Mouse (Mus musculus): Measurements from ENCODE around the gene Trip10. TPM values are rescaled to one million over a fixed set of nuclear protein-coding genes. Genes with fewer than 3 reads are reported as not detected.

The Trip10 gene
- polyA plus RNA-seq, 1 experiment from 2014 or later = 28.1 TPM

GRCm38 (mm10) chr17:57245311-57245929 is 3.8 kb upstream of the Trip10 start:
- no peak for DNase-seq (ENCODE audit: low spot score)
- Histone ChIP-seq H3K36me3 (peaks cover 37% of the 10 kb centered on the region), H3K4me3 (no peak overlapping the region), H3K27ac (no peak overlapping the region), H3K9me3 (no peaks in the 10 kb centered on the region), H3K4me1 (replicated peaks) (peaks cover 29% of the 10 kb centered on the region), H3K27me3 (ENCODE audit: insufficient read depth, poor library complexity, severe bottlenecking) (no peaks in the 10 kb centered on the region)
- 89% methylated on average over 10 of the region's 10 CpGs for WGBS

DNA sequence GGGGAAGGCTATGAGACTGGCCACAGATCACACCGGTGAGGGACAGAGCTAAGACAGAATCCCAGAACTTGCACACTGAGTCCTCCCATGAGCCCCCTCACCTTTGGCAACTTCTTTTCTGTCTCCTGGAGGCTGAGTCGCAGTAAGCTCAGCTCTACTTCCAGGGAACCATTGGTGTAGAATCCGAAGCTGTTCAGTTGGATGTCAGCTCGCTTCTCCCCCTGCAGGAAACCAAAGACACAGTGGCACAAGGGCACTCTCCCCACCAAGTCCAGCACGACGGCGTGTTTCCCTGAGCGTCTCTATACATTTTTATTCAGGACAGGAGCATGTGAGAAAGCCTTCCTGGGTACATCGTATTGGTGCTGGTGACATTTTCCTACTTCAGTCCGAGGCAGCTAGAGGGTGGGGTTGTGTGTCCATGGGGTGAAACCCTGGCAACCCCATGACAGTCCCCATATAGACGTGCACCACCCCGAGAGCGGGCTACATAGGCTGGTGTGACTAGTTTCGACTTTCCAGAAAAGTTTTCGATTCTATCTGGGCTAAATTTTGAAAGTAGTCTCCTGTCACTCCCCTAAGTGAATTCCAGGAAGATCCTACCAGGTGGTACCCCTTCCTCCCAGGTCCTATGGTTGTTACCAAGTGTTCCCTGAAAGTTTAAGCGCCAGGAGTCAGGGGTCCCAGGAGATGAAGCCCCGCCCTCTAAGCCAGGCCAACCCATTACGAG is 2.4 kb upstream of the Trip10 start:
- WGBS = 5% methylated on average over 18 of the region's 18 CpGs
- Histone ChIP-seq H3K4me3 (peak overlapping the region; percentile 79), H3K36me3 (peaks cover 32% of the 10 kb centered on the region), H3K9me3 (no peaks in the 10 kb centered on the region), H3K4me1 (replicated peaks) (peaks cover 38% of the 10 kb centered on the region), H3K27ac (peak overlapping the region; percentile 96), H3K27me3 (ENCODE audit: insufficient read depth, poor library complexity, severe bottlenecking) (no peaks in the 10 kb centered on the region)
- DNase-seq (ENCODE audit: low spot score) = no peak

GRCm38 (mm10) chr17:57247393-57248200 is 1.7 kb upstream of the Trip10 start:
- H3K9me3 ChIP-seq = no peaks in the 10 kb centered on the region
- under 1% methylated on average over 46 of the region's 46 CpGs for WGBS

DNA sequence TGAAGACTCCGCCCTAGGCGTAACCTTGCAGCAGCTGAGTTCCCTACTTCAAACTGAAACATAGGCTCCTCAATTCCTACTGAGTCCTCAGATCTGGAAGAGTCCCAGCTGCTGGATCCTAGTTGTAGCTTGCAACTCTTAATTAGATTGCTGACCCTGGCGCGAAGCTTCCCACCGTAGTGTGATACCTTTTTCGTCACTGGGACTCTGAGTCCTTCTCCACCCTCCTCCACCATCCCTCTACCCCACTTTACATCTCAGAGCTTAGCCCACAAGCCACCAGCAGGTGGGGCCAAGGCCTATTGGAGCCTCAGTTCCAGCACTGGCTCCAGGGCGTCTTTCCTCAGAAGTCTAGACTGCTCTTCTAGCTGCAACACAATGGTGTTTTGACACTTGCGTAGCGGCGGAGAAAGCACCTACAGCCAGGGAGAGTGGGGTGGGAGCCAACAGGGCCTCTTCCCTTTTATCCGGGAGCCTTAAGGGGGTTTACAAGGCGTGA is 1.0 kb upstream of the Trip10 start, which contains the start of gene Gpr108:
TSS of gene Gpr108 (minus strand) at position 246 of the 499 bp plus-strand sequence.
- WGBS = under 1% methylated on average over 12 of the region's 12 CpGs
- H3K36me3 ChIP-seq = peaks cover 22% of the 10 kb centered on the region
- H3K4me1 ChIP-seq (replicated peaks) = peaks cover 38% of the 10 kb centered on the region
- H3K27me3 ChIP-seq (ENCODE audit: insufficient read depth, poor library complexity, severe bottlenecking) = no peaks in the 10 kb centered on the region
- no peaks in the 10 kb centered on the region for H3K9me3 ChIP-seq
- peak within 1 kb of the TSS; percentile 96 for H3K27ac ChIP-seq
- peak within 1 kb of the TSS; percentile 79 for H3K4me3 ChIP-seq
- peak; percentile 87 for DNase-seq (ENCODE audit: low spot score)

More at GRCm38 (mm10) chr17:57247393-57248200, 1.7 kb upstream of the Trip10 start:
- Histone ChIP-seq H3K27ac (peak overlapping the region; percentile 96), H3K4me3 (peak overlapping the region; percentile 79), H3K27me3 (ENCODE audit: insufficient read depth, poor library complexity, severe bottlenecking) (no peaks in the 10 kb centered on the region), H3K4me1 (replicated peaks) (peaks cover 38% of the 10 kb centered on the region), H3K36me3 (peaks cover 24% of the 10 kb centered on the region)
- peak; percentile 93 for DNase-seq (ENCODE audit: low spot score)

DNA sequence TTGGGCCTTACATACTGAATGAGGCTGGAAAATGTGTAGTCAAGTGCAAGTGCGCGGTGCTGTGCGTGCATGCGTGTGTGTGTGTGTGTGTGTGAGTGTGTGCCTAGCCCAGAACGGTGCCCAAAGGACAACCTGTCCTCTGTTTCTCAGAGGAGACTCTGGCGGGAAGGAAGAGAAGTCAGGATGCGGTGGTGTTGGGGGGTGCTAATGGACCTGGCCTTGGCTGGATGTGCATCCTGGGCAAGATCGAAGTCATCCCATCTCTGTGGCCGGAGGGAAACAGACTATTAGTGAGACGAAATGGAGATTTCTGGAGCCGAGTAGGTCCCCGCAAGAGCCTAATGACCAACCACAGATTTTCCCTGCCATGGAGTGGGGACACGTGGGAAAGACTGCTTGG is 484 bp upstream of the Trip10 start:
- Histone ChIP-seq H3K27me3 (ENCODE audit: insufficient read depth, poor library complexity, severe bottlenecking) (no peaks in the 10 kb centered on the region), H3K36me3 (peaks cover 27% of the 10 kb centered on the region), H3K4me1 (replicated peaks) (peaks cover 38% of the 10 kb centered on the region), H3K4me3 (peak overlapping the region; percentile 79), H3K27ac (peak overlapping the region; percentile 90), H3K9me3 (no peaks in the 10 kb centered on the region)
- 11% methylated on average over 13 of the region's 13 CpGs for WGBS
- no peak for DNase-seq (ENCODE audit: low spot score)

DNA sequence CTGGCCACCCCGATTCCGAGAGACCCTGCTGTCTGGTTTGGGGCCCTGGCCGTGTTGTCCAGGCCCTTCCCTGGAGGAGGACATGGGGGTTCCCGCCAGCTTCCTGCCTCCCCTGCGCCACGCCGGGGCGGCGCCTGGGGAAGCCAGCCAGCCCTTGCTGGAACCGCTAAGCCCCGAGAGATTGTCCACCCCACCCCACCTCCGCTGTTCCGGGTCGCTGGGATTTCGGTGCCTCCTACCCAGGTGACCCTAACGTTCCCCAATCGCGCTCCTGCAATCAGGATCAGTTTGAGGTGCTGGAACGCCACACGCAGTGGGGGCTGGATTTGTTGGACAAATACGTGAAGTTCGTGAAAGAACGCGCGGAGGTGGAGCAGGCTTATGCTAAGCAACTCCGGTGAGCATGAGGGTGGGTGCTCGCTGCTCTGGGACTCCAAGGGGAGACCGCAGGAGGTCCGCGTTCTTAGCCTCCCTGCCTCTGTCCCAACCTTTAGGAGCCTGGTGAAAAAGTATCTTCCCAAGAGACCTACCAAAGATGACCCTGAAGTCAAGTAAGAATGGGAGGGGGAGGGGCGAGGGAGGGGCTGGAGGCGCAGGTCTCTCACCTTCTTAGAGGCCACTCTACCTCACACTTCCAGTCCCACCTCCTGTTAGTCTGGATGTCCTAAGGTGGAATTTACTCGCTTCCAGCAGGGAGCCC is 1.4 kb downstream of the Trip10 start:
- H3K27ac ChIP-seq = peak overlapping the region; percentile 90
- H3K36me3 ChIP-seq = peaks cover 28% of the 10 kb centered on the region
- H3K4me1 ChIP-seq (replicated peaks) = peaks cover 38% of the 10 kb centered on the region
- DNase-seq (ENCODE audit: low spot score) = peak; percentile 35
- WGBS = 3% methylated on average over 33 of the region's 33 CpGs
- H3K27me3 ChIP-seq (ENCODE audit: insufficient read depth, poor library complexity, severe bottlenecking) = no peaks in the 10 kb centered on the region
- H3K4me3 ChIP-seq = peak overlapping the region; percentile 79
- no peaks in the 10 kb centered on the region for H3K9me3 ChIP-seq

DNA sequence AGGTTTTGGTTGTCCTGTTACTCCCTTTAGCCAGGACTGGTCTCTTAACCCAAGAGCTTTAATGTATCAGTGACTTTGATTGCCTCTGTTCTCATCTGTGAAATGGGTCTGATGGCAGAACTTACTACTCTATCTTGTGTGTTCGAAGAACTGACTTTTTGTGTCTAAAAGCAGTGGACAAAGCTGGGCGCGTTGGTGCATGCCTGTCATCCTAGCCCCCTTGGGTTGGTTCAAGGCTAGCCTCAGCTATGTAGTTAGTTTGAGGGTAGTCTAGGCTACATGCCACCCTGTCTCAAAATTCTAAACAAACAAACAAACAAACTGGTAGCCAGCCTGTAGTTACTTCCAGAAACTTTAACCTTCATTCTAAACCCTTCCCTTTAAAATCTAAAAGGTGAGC is 2.2 kb downstream of the Trip10 start:
- H3K4me3 ChIP-seq = no peak overlapping the region
- DNase-seq (ENCODE audit: low spot score) = no peak

GRCm38 (mm10) chr17:57253306-57253705 is 4.1 kb downstream of the Trip10 start:
- 79% methylated on average over 6 of the region's 6 CpGs for WGBS
- peaks cover 25% of the 10 kb centered on the region for H3K4me1 ChIP-seq (replicated peaks)
- H3K36me3 ChIP-seq = peaks cover 54% of the 10 kb centered on the region
- no peaks in the 10 kb centered on the region for H3K9me3 ChIP-seq
- no peak for DNase-seq (ENCODE audit: low spot score)
- H3K27ac ChIP-seq = no peak overlapping the region
- H3K4me3 ChIP-seq = no peak overlapping the region
- no peaks in the 10 kb centered on the region for H3K27me3 ChIP-seq (ENCODE audit: insufficient read depth, poor library complexity, severe bottlenecking)

More for the DNA sequence above, 2.2 kb downstream of the Trip10 start:
- Histone ChIP-seq H3K36me3 (peaks cover 37% of the 10 kb centered on the region), H3K27me3 (ENCODE audit: insufficient read depth, poor library complexity, severe bottlenecking) (no peaks in the 10 kb centered on the region), H3K9me3 (no peaks in the 10 kb centered on the region), H3K4me1 (replicated peaks) (peaks cover 32% of the 10 kb centered on the region), H3K27ac (no peak overlapping the region)
- WGBS = 89% methylated on average over 3 of the region's 3 CpGs

GRCm38 (mm10) chr17:57255354-57255753 is 6.1 kb downstream of the Trip10 start:
- peaks cover 75% of the 10 kb centered on the region for H3K36me3 ChIP-seq
- no peaks in the 10 kb centered on the region for H3K27me3 ChIP-seq (ENCODE audit: insufficient read depth, poor library complexity, severe bottlenecking)

DNA sequence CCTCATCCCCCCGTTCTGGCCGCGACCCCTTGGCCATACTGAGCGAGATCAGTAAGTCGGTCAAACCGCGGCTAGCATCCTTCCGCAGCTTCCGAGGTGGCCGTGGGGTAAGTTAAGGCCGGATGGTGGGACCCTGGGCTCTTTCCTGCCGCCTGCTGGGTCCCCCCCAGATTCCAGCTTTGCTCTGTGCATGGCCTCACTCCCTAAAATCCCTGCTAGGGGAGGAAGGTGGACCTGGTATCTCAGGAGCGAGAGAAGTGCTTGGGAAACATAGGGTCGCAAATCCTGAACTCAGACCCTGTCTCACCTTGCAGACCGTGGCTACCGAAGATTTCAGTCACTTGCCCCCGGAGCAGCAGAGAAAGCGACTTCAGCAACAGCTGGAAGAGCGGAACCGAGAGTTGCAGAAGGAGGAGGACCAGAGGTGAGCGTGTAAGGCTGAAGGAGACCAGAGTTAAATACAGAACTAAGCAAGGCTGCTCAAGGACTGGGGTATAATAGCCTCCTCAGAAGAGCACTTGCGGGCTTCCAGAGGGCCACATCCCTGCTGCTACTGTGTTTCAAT is 7.7 kb downstream of the Trip10 start:
- no peaks in the 10 kb centered on the region for H3K4me1 ChIP-seq (replicated peaks)
- no peaks in the 10 kb centered on the region for H3K27me3 ChIP-seq (ENCODE audit: insufficient read depth, poor library complexity, severe bottlenecking)
- H3K9me3 ChIP-seq = no peaks in the 10 kb centered on the region
- H3K36me3 ChIP-seq = peaks cover 91% of the 10 kb centered on the region
- DNase-seq (ENCODE audit: low spot score) = no peak
- H3K27ac ChIP-seq = no peak overlapping the region
- no peak overlapping the region for H3K4me3 ChIP-seq
- WGBS = 96% methylated on average over 22 of the region's 22 CpGs

More at GRCm38 (mm10) chr17:57255354-57255753, 6.1 kb downstream of the Trip10 start:
- Histone ChIP-seq H3K27ac (no peak overlapping the region), H3K9me3 (no peaks in the 10 kb centered on the region), H3K4me1 (replicated peaks) (peaks cover 9% of the 10 kb centered on the region), H3K4me3 (no peak overlapping the region)
- WGBS = 93% methylated on average over 14 of the region's 14 CpGs
- DNase-seq (ENCODE audit: low spot score) = no peak

GRCm38 (mm10) chr17:57258191-57258590 is 8.9 kb downstream of the Trip10 start:
- DNase-seq (ENCODE audit: low spot score) = no peak
- Histone ChIP-seq H3K27me3 (ENCODE audit: insufficient read depth, poor library complexity, severe bottlenecking) (no peaks in the 10 kb centered on the region), H3K36me3 (peaks cover 99% of the 10 kb centered on the region), H3K9me3 (no peaks in the 10 kb centered on the region), H3K4me3 (no peak overlapping the region), H3K27ac (no peak overlapping the region), H3K4me1 (replicated peaks) (no peaks in the 10 kb centered on the region)
- 95% methylated on average over 3 of the region's 3 CpGs for WGBS

GRCm38 (mm10) chr17:57259742-57260141 is 10.5 kb downstream of the Trip10 start:
- no peak overlapping the region for H3K4me3 ChIP-seq
- peaks cover 97% of the 10 kb centered on the region for H3K36me3 ChIP-seq
- H3K9me3 ChIP-seq = no peaks in the 10 kb centered on the region
- DNase-seq (ENCODE audit: low spot score) = no peak
- 95% methylated on average over 8 of the region's 8 CpGs for WGBS
- H3K27ac ChIP-seq = no peak overlapping the region
- H3K27me3 ChIP-seq (ENCODE audit: insufficient read depth, poor library complexity, severe bottlenecking) = no peaks in the 10 kb centered on the region
- peaks cover 1% of the 10 kb centered on the region; the same call in 1 of the 2 replicates for H3K4me1 ChIP-seq (replicated peaks)

Data from hindbrain, embryonic 10.5 days (tissue).